9 mouse cellular contexts compared by ENCODE assay signal in genomic region chr1:74926721-74927120, GRCm38 (mm10). TPM values are rescaled to one million over a fixed set of nuclear protein-coding genes. Genes with fewer than 3 reads are reported as not detected.
DNase-seq lines count a peak whose midpoint lies in the region; ATAC-seq lines count a peak whose summit lies in the region.
"Had no signal": no experiment of that assay in that cellular context is flagged by ENCODE, and none has a peak within 500 bp of the region (broad histone marks: within the 10 kb centered on the region; RNA-seq: fewer than 3 reads in every experiment).

No protein-coding gene starts in this region.

- H3K4me1 ChIP-seq in limb, embryonic 11.5 days (ENCODE audit: control insufficient read depth, insufficient read depth, low read length) = no peaks in the 10 kb centered on the region
- no peaks in the 10 kb centered on the region for H3K4me1 ChIP-seq in limb, embryonic 10.5 days
- H3K4me1 ChIP-seq in intestine, embryonic 16.5 days (ENCODE audit: control insufficient read depth, insufficient read depth, low read length) = peaks cover 3% of the 10 kb centered on the region; the same call in 1 of the 2 replicates
- H3K4me1 ChIP-seq: liver, embryonic 13.5 days had no signal

- no peak overlapping the region for H3K27ac ChIP-seq in limb, embryonic 11.5 days (replicated peaks; ENCODE audit: low read depth, low read length)
- no peak overlapping the region for H3K27ac ChIP-seq in limb, embryonic 10.5 days
- H3K27ac ChIP-seq in intestine, embryonic 16.5 days (ENCODE audit: low read length) = no peak overlapping the region
- H3K27ac ChIP-seq: liver, embryonic 13.5 days had no signal

- no peaks in the 10 kb centered on the region for H3K27me3 ChIP-seq in limb, embryonic 11.5 days (ENCODE audit: control insufficient read depth, insufficient read depth, low read length)
- peaks cover 42% of the 10 kb centered on the region for H3K27me3 ChIP-seq in limb, embryonic 10.5 days (ENCODE audit: low read depth, poor library complexity, severe bottlenecking)
- peaks cover 2% of the 10 kb centered on the region; the same call in 1 of the 2 replicates for H3K27me3 ChIP-seq in intestine, embryonic 16.5 days (replicated peaks; ENCODE audit: control insufficient read depth, insufficient read depth, low read length)

- DNase-seq in limb, embryonic 11.5 days (ENCODE audit: low spot score) = peak; percentile 40
- no peak for DNase-seq in limb, embryonic 10.5 days (ENCODE audit: low spot score)
- peak; percentile 45 for DNase-seq in Muller cell, postnatal 12 days (ENCODE audit: inconsistent ontology term)
- peak; percentile 52 for DNase-seq in brain, adult 2 months (ENCODE audit: low read depth, low spot score)
- no peak for DNase-seq in thymus, postnatal 0 days (ENCODE audit: low spot score)
- DNase-seq: liver, embryonic 13.5 days had no signal

- 38% methylated on average over 6 of the region's 6 CpGs for WGBS in limb, embryonic 11.5 days
- 39% methylated on average over 6 of the region's 6 CpGs for whole genome bisulfite sequencing in limb, embryonic 10.5 days
- 33% methylated on average over 6 of the region's 6 CpGs for WGBS in intestine, embryonic 16.5 days

- no peaks in the 10 kb centered on the region for H3K9me3 ChIP-seq in limb, embryonic 11.5 days (ENCODE audit: control insufficient read depth, low read length)
- no peaks in the 10 kb centered on the region for H3K9me3 ChIP-seq in limb, embryonic 10.5 days (replicated peaks)
- no peaks in the 10 kb centered on the region for H3K9me3 ChIP-seq in intestine, embryonic 16.5 days (ENCODE audit: control insufficient read depth, low read length)
- H3K9me3 ChIP-seq: liver, embryonic 13.5 days had no signal

- no peak overlapping the region for H3K4me2 ChIP-seq in limb, embryonic 11.5 days (ENCODE audit: low read depth, severe bottlenecking)
- H3K4me2 ChIP-seq in intestine, embryonic 16.5 days (ENCODE audit: low read depth, low read length) = no peak overlapping the region
- H3K4me2 ChIP-seq: liver, embryonic 13.5 days had no signal

- no peaks in the 10 kb centered on the region for H3K36me3 ChIP-seq in limb, embryonic 11.5 days (ENCODE audit: control insufficient read depth, insufficient read depth, low read length)
- H3K36me3 ChIP-seq in limb, embryonic 10.5 days = no peaks in the 10 kb centered on the region
- H3K36me3 ChIP-seq in intestine, embryonic 16.5 days (ENCODE audit: control insufficient read depth, insufficient read depth, low read length) = no peaks in the 10 kb centered on the region
- H3K36me3 ChIP-seq: liver, embryonic 13.5 days had no signal

- ATAC-seq in limb, embryonic 11.5 days (ENCODE audit: insufficient number of reproducible peaks, low FRiP score, low TSS enrichment, low read depth) = no peak
- ATAC-seq in intestine, embryonic 16.5 days = peak; percentile 66
- ATAC-seq in megakaryocyte progenitor cell, adult 5-6 weeks (replicated peaks; ENCODE audit: poor library complexity) = peak; percentile 55; the same call in 1 of the 2 replicates

- no peak overlapping the region for H3K4me3 ChIP-seq in limb, embryonic 11.5 days (ENCODE audit: low read depth, low read length)
- no peak overlapping the region for H3K4me3 ChIP-seq in limb, embryonic 10.5 days
- H3K4me3 ChIP-seq in intestine, embryonic 16.5 days (ENCODE audit: low read length) = no peak overlapping the region
- H3K4me3 ChIP-seq: liver, embryonic 13.5 days had no signal

- H3K9ac ChIP-seq in limb, embryonic 11.5 days (ENCODE audit: low read length) = no peak overlapping the region
- H3K9ac ChIP-seq in intestine, embryonic 16.5 days (ENCODE audit: low read depth, low read length) = no peak overlapping the region
- H3K9ac ChIP-seq: liver, embryonic 13.5 days had no signal

RNA-seq across cellular contexts. Expression of gene Cfap65, which starts 8.7 kb away (rescaled TPM):
- not detected in 2 replicates for polyA plus RNA-seq in limb, embryonic 11.5 days (2014; fragmentation: Nextera tagmentation; extraction: Ambion mirVana)
- polyA plus RNA-seq in limb, embryonic 10.5 days (2016; fragmentation: Nextera tagmentation; extraction: Ambion mirVana) = not detected in 2 replicates
- polyA plus RNA-seq in intestine, embryonic 16.5 days (2015; fragmentation: Nextera tagmentation; extraction: Ambion mirVana) = 0.07 and 0.16 TPM in 2 replicates
- not detected in 2 replicates for total RNA-seq in megakaryocyte progenitor cell, adult 5-6 weeks (2015)
- not detected in 2 replicates for total RNA-seq in megakaryocyte progenitor cell, adult 5-6 weeks (2017)
- polyA plus RNA-seq in thymus, postnatal 0 days (2015; fragmentation: Nextera tagmentation; extraction: Ambion mirVana) = 0.04 and 0.08 TPM in 2 replicates
- polyA plus RNA-seq: liver, embryonic 13.5 days had no signal

RNA-seq across cellular contexts. Expression of gene Ihh, which starts 24.8 kb away (rescaled TPM):
- 0.27 and 0.61 TPM in 2 replicates for polyA plus RNA-seq in limb, embryonic 11.5 days (2014; fragmentation: Nextera tagmentation; extraction: Ambion mirVana)
- 0.08 and 0.11 TPM in 2 replicates for polyA plus RNA-seq in limb, embryonic 10.5 days (2016; fragmentation: Nextera tagmentation; extraction: Ambion mirVana)
- polyA plus RNA-seq in intestine, embryonic 16.5 days (2015; fragmentation: Nextera tagmentation; extraction: Ambion mirVana) = 25.3 and 27.9 TPM in 2 replicates
- total RNA-seq in megakaryocyte progenitor cell, adult 5-6 weeks (2015) = 0.07 TPM in 1 of 2 replicates, not detected in the other
- total RNA-seq in megakaryocyte progenitor cell, adult 5-6 weeks (2017) = not detected in 2 replicates
- polyA plus RNA-seq in thymus, postnatal 0 days (2015; fragmentation: Nextera tagmentation; extraction: Ambion mirVana) = 0.21 and 0.22 TPM in 2 replicates

RNA-seq across cellular contexts. Expression of gene Cryba2, which starts 33.8 kb away (rescaled TPM):
- polyA plus RNA-seq in limb, embryonic 11.5 days (2014; fragmentation: Nextera tagmentation; extraction: Ambion mirVana) = not detected in 2 replicates
- polyA plus RNA-seq in limb, embryonic 10.5 days (2016; fragmentation: Nextera tagmentation; extraction: Ambion mirVana) = not detected in 2 replicates
- polyA plus RNA-seq in intestine, embryonic 16.5 days (2015; fragmentation: Nextera tagmentation; extraction: Ambion mirVana) = 1.5 and 2.4 TPM in 2 replicates
- not detected in 2 replicates for total RNA-seq in megakaryocyte progenitor cell, adult 5-6 weeks (2015)
- not detected in 2 replicates for total RNA-seq in megakaryocyte progenitor cell, adult 5-6 weeks (2017)
- 0.37 and 1.1 TPM in 2 replicates for polyA plus RNA-seq in thymus, postnatal 0 days (2015; fragmentation: Nextera tagmentation; extraction: Ambion mirVana)
- polyA plus RNA-seq: liver, embryonic 13.5 days had no signal

RNA-seq across cellular contexts. Expression of gene Fev, which starts 41.5 kb away (rescaled TPM):
- not detected in 2 replicates for polyA plus RNA-seq in limb, embryonic 11.5 days (2014; fragmentation: Nextera tagmentation; extraction: Ambion mirVana)
- polyA plus RNA-seq in limb, embryonic 10.5 days (2016; fragmentation: Nextera tagmentation; extraction: Ambion mirVana) = not detected in 2 replicates
- polyA plus RNA-seq in intestine, embryonic 16.5 days (2015; fragmentation: Nextera tagmentation; extraction: Ambion mirVana) = 0.95 and 1.5 TPM in 2 replicates
- total RNA-seq in megakaryocyte progenitor cell, adult 5-6 weeks (2015) = not detected in 2 replicates
- total RNA-seq in megakaryocyte progenitor cell, adult 5-6 weeks (2017) = not detected in 2 replicates
- polyA plus RNA-seq in thymus, postnatal 0 days (2015; fragmentation: Nextera tagmentation; extraction: Ambion mirVana) = not detected in 2 replicates
- polyA plus RNA-seq: frontal cortex, adult 2 months had no signal

Comparison
In these comparisons a context has a peak if more than half of its experiments do, and no peak if none do; other contexts are left out.
1. DNase-seq: peak in limb, embryonic 11.5 days (single experiment), Muller cell, postnatal 12 days (single experiment) and brain, adult 2 months (single experiment); none in limb, embryonic 10.5 days (single experiment) and thymus, postnatal 0 days (single experiment).
2. RNA of gene Ihh, which starts 24.8 kb away (polyA plus RNA-seq): 25.3 to 27.9 TPM in intestine, embryonic 16.5 days; 0.27 to 0.61 TPM in limb, embryonic 11.5 days, 0.21 to 0.22 TPM in thymus, postnatal 0 days and 0.08 to 0.11 TPM in limb, embryonic 10.5 days; every median in the first group is over 10 times any median in the second.